Mouse (Mus musculus) layer of hippocampus, adult 2 months (tissue): ENCODE measurements around the gene Tbxa2r. TPM values are rescaled to one million over a fixed set of nuclear protein-coding genes. Genes with fewer than 3 reads are reported as not detected.

ENCODE experiments used
- DNase-seq, 2 experiments: peaks; one replicate each; pipeline ENCODE4 v3.0.0; 2022; ENCODE audit warnings: low spot score in 2 of 2
- H3K27ac ChIP-seq: fragments of 200-600 bp; 2 replicates; pipeline ENCODE4 v1.8.1; 2022
- H3K4me3 ChIP-seq: fragments of 200-600 bp; 2 replicates; pipeline ENCODE4 v1.8.1; 2022; ENCODE audit warnings: mild to moderate bottlenecking
- CTCF ChIP-seq: fragments of 200-600 bp; conservative IDR thresholded peaks from 2 replicates; pipeline ENCODE4 v1.8.1; 2022; ENCODE audit warnings: antibody characterized with exemption, mild to moderate bottlenecking, moderate library complexity
- total RNA-seq, 2 experiments: library from RNA; stranded (reverse); gene quantifications; 2 replicates each; pipeline ENCODE4 v1.2.3; 2021

The Tbxa2r gene
- total RNA-seq, 2 experiments from 2014 or later, result 1.3 to 1.4 TPM

DNA sequence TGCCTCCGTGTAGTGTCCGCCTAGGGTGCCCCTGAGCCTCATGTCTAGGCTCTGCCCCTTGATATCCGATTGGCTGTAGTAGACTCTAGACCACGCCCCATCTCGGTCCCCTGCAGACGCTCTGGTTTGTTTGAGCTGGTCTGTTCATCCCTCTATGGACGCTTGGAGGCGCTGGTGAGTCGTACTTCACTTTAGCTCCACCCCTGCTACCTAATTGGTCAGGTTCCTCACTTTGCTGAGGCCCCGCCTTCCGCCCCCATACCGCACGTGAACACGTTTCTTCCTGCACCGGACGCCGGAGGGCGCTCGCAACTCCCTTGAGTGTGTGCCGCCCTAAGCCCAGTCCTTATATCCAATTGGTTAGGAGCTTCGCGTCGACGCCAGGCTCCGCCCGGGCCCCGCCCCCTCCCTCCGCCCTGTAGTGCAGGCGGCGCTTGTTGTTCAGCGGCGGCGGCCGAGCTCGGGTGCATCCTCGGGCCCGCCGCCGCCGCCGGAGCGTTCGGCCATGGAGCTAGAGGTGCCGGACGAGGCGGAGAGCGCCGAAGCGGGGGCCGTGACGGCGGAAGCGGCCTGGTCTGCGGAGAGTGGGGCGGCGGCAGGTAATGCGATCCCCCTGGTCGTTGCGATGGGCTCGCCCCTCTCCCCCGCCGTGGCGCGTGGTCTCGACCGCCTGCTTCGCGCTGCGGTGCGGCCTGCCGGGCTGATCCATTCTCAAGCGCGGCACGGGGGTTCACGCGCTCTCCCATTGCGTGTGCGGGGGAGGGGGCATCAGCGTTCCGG, 35.8 kb upstream of the Tbxa2r start, which contains the start of gene Pip5k1c:
Pip5k1c (plus strand) TSS at position 410 of the 780 bp plus-strand sequence.
- TF ChIP-seq CTCF, result peak; percentile 87
- peak; percentile 99 to 100 for DNase-seq
- Histone ChIP-seq H3K27ac (peak within 1 kb of the TSS; percentile 97), H3K4me3 (peak within 1 kb of the TSS; percentile 91)

DNA sequence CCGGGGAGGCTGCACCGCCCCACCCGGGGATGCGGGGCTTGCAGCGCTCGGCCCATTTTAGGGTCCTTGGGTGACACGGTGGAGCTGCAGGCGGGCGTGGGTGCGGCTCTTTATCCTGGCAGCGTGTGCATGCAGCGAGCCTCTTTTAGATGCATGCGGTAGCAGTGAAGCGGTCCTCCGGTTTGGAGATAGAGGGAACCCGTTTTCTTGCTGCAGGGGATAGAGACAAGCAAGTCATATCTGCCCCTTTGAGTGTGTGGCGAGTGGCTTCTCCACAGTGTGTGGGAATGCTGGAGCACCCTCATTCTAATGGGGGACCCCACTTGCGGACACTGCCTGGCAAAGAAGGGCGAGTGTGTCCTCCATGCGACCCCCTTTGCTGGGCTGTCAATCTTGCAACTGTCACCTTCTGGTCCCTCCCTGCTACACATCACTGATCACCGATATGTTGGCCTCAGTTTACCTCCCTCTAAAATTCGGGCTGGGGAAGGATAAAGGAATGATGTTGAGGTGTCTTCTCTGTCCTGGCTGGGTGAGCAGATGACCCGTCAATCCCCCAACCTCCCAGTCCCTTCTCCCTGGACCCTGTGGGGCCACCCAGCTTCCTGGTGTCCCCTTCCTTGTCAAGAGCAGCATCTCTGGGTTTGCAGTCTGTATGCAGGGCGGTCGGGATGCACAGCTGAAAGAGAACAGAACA, 35.0 kb upstream of the Tbxa2r start:
- TF ChIP-seq CTCF, result no peak
- no peak for DNase-seq
- peak overlapping the region; percentile 97 for H3K27ac ChIP-seq
- H3K4me3 ChIP-seq, result peak overlapping the region; percentile 91

DNA sequence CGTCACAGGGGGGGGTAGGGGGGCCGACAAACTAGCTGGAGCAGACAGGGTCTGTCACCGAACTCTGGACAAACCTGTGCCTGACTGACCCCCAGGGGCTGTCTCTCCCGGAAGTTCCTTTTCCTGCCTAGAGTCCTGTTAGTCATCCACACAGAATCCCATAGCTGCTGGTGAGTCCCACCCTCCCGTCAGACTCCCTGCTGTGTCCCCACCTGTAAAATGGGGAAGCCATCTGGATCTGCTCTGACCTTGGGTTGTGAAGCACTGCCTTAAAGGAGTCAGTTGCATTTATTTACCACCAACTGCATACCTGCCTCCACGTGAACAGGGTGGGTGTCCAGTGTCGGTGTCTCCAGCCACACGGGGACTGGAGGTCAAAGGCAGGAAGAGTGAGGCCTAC, 34.1 kb upstream of the Tbxa2r start:
- Histone ChIP-seq H3K27ac (peak overlapping the region; percentile 97), H3K4me3 (peak overlapping the region; percentile 91)
- TF ChIP-seq CTCF, result no peak
- no peak for DNase-seq

DNA sequence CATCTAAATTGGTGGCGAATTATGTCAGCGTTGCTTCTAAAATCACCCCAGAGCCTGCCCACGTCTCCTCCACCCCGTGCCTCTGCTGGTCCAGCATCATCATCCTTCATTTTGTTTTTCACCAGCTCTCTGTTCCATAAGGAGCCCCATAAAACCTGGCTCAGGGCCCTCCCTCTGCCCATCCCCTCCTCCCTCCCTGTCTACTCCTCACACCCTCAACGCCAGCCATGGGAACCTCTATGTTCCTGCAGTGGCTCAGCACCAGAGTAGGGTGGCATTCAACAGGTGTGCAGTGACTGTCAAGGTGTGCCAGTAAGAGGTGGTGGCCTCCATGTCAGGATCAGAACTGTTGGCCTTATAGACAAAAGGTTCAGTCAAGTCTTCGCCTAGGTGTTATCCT, 33.3 kb upstream of the Tbxa2r start:
- TF ChIP-seq CTCF, result no peak
- DNase-seq, result peak in 1 of 2 experiments; percentile 39

DNA sequence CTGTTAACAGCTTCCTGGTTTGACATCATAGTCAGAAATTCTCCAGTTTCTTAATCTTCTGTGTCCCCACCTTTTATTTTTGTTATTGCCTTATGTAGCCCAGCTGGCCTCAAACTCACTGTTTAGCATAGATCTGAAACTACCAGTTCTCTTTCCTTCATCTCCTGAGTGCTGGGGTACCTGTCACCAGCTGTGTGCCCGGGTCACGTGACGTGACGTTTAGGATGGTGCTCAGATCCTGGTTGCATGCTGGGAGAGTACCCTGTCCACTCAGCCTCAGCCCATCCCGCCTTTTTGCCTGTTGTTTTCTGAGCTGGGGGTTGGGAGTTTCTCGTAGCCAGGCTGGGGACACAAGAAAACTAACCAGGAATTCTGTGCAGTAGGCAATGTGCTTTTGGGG, 31.3 kb upstream of the Tbxa2r start:
- no peak for DNase-seq
- Histone ChIP-seq H3K4me3 (no peak overlapping the region), H3K27ac (peak overlapping the region; percentile 61)
- no peak for TF ChIP-seq CTCF

More for the DNA sequence above, 33.3 kb upstream of the Tbxa2r start:
- H3K4me3 ChIP-seq, result peak overlapping the region; percentile 91
- peak overlapping the region; percentile 97 for H3K27ac ChIP-seq

DNA sequence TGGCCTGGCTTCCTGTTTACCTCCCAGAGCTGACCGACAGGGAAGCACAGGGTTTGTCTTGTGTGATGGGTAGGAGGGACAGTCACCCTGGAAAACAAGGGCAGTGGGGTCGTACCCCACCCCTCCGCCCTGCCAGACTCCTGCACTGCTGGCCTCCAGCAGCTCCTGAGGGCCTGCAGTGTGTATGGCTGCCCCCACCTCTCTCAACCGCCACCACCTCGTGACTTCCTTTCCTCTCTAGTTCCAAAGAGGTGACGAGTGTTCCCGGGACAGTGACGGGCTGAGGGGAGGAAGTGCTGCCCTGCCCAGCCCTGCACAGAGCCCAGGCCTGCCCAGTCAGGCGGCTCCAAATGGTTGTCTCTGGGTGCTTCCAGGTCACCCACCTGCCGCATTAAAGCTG, 30.7 kb upstream of the Tbxa2r start:
- DNase-seq, result no peak
- H3K27ac ChIP-seq, result peak overlapping the region; percentile 61
- H3K4me3 ChIP-seq, result no peak overlapping the region
- TF ChIP-seq CTCF, result no peak

DNA sequence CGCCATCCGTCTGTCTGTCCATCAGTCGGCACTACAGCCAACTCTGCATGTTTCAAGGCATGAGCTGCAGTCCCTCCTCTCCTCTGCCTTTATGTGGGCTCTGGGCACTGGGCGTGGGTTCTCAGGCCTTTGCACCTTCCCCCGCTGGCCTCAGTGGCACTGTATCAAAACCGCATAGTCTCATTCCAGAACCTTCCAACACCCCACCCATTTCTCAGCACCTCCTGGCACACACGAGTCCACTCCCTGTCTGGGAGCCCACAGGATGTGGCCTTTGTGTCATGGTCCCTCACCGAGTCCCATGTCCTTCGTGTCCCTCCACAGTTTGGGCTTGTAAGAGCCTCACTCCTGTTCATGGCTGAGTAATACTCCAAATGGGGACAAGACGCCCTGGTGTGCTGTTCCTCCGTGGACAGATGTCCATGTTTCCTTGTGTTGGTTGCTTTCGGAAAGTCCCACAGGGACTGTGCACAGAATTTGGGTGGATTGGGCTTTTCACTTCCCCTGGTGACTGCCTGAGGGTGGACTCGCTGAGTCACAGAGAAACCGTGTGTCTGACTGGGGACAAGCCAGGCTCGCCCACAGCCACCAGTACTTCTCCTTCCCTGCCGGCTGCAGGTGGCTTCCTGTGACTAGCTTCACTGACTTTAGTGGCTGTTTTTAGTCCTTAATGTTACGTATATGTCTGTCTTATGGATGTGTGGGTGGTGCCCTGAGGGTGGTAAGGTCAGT, 30.0 kb upstream of the Tbxa2r start:
- DNase-seq, result peak in 1 of 2 experiments; percentile 67
- Histone ChIP-seq H3K27ac (peak overlapping the region; percentile 61), H3K4me3 (no peak overlapping the region)
- TF ChIP-seq CTCF, result peak; percentile 35

DNA sequence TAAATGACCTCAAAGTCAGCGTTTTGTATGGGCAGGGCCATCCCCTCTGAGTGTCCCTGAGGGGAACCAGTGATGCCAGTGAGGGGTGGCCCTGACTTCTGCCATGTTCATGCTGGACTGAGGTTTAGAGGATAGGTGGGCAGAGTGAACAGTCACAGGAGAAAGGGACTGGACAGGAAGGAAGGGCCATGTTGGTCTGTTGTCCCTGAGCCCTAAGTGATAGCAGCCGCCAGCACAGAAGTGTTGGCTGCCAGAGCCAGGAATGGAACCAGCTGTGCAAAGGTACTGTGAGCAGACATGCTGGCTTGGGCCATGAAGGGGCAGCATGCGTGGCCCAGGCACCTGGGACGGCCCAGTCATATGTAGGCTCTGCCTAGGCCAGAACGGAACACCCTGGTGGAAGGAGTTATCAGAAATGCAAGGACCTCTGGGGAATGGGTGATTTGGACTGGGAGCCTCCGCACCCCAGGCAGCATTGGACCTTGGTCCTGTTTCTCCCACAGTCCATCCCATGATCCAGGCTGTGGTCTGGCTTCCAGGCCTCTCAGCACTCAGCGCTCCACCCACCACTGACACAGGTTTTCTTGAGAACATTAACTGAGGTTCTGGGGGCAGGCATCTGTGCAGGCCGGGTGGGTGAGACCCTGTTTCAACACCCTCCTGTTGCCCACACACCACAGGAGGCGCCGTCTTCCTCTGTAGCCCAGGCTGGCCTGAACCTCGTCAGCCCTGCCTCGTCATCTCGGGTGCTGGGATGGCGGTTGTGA, 28.8 kb upstream of the Tbxa2r start:
- Histone ChIP-seq H3K4me3 (no peak overlapping the region), H3K27ac (peak overlapping the region; percentile 61; the same call in 1 of the 2 replicates)
- no peak for TF ChIP-seq CTCF
- DNase-seq, result no peak

DNA sequence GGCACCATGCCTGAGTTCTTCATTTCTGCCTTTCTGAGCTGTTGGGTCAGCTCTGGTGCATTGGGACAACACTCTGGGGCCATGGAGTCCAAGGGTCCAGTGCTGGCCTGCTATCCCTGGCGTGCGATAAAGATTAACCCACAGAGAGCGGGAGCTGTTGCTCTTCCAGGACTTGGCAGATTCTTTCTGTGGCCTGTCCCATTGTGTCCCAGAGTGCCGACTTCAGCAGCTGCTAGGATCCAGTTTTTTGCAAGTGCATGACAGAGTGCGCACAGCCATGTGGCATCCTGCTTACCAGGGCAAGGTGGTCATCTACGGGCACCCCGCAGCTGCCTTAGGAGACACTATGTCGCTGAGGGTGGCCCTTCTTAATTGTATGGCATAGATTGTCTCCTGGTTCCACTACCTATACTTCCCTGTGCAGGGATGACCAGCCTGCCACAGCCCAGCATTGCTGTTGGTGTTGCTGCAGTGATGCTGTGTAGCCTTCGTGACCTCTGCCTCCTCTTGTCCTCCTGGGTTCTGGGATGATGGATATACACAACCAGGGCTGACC, 28.1 kb upstream of the Tbxa2r start:
- H3K4me3 ChIP-seq, result no peak overlapping the region

DNA sequence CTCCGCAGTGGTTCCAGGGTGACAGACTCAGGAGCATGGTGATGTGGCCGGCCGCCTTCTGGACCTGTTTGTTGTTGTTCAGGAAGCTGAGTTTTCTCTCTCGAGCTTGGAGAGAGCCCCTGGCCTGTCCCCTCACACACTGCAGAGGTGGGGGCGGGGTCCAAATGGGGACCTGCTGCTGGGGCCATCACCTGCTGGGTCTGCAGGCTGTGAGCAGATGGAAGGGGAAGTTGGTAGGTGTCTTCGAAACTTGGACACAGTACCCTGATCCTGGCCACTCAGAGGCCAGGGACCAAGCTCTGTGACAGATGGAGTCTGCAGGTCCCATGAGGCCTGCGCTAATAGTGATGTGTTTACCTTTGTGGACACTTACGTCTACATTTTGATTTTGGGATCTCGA, 27.2 kb upstream of the Tbxa2r start:
- TF ChIP-seq CTCF, result no peak
- Histone ChIP-seq H3K27ac (peak overlapping the region; percentile 83; the same call in 1 of the 2 replicates), H3K4me3 (no peak overlapping the region)
- no peak for DNase-seq

More for the DNA sequence above, 28.1 kb upstream of the Tbxa2r start:
- H3K27ac ChIP-seq, result peak overlapping the region; percentile 61; the same call in 1 of the 2 replicates
- TF ChIP-seq CTCF, result no peak
- no peak for DNase-seq

DNA sequence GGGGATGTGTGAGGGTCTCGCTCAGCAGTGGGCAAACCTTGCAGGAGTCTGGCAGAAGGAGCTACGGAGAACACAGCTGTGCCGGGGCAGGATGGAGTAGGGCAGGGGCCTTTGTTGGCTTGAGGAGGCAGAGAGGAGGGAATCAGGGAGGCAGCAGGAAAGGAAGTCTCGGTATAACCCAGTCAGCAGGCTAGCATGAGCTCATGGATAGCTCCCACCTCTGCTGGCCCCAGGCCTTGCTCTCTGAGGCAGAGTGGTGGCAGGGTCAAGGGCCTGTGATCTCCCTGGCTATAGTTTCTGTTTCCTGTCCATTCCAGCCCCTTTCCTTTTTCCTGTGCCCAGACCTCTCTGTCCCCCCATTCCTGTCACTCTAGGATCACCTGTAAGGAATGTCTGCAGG, 26.2 kb upstream of the Tbxa2r start:
- no peak for DNase-seq
- no peak for TF ChIP-seq CTCF
- Histone ChIP-seq H3K4me3 (peak overlapping the region; percentile 33; the same call in 1 of the 2 replicates), H3K27ac (peak overlapping the region; percentile 83)

DNA sequence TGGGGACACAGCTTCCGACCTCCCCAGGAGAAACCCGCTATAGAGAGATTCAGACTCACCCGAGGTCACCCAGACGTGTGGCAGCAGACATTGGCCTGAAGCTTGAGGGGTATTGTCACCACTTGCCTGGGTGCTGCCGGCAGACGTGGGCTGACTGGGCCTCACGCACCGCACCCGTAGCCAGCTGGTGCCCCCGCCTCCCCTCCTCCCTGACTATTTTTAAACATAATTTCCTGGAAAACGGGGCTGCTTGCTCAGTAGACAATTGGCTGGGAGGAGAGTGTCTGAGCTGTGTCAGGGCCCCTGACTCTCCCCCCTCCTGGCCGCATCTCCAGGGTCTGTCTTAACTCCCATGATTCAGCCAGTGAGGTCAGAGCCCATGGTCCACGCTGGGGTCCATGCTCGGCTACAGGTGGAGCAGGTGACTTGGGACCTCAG, 25.7 kb upstream of the Tbxa2r start:
- no peak for TF ChIP-seq CTCF
- Histone ChIP-seq H3K4me3 (peak overlapping the region; percentile 33; the same call in 1 of the 2 replicates), H3K27ac (peak overlapping the region; percentile 83)
- peak; percentile 65 to 71 for DNase-seq
